20 mouse cellular contexts compared by ENCODE assay signal in genomic region chr6:7038087-7038486, GRCm38 (mm10).
DNase-seq lines count a peak whose midpoint lies in the region; ATAC-seq and TF ChIP-seq lines count a peak whose summit lies in the region.
"Had no signal": no experiment of that assay in that cellular context is flagged by ENCODE, and none has a peak within 500 bp of the region (broad histone marks: within the 10 kb centered on the region; RNA-seq: fewer than 3 reads in every experiment).

No protein-coding gene starts in this region.

- peak in 1 of 2 experiments; percentile 52; a peak in 1 of 4 replicates for TF ChIP-seq EP300 in MEL (IDR thresholded peaks at IDR 0.05; ENCODE audit: low read depth in 1 of 2, low read length in 2 of 2)

- TF ChIP-seq CTCF in G1E (IDR thresholded peaks at IDR 0.05; ENCODE audit: low read depth, low read length): no peak
- no peak for TF ChIP-seq CTCF in MEL (IDR thresholded peaks at IDR 0.05 in 2 of 3, conservative IDR thresholded peaks at IDR 0.05 in 1 of 3; ENCODE audit: control insufficient read depth in 1 of 3, insufficient read depth in 1 of 3, low read depth in 2 of 3, low read length in 3 of 3, poor library complexity in 1 of 3, severe bottlenecking in 1 of 3)

- H3K4me1 ChIP-seq in G1E (ENCODE audit: insufficient read depth, low read depth, low read length): peaks cover 58% of the 10 kb centered on the region
- peaks cover 0 to 7% of the 10 kb centered on the region in 2 experiments; a peak in 1 of 4 replicates for H3K4me1 ChIP-seq in MEL (ENCODE audit: control insufficient read depth in 1 of 2, insufficient read depth in 2 of 2, low read length in 2 of 2)
- no peaks in the 10 kb centered on the region for H3K4me1 ChIP-seq in hindbrain, embryonic 10.5 days (replicated peaks)

- no peak overlapping the region for H3K27ac ChIP-seq in MEL (ENCODE audit: control insufficient read depth, low read depth, low read length)
- no peak overlapping the region for H3K27ac ChIP-seq in hindbrain, embryonic 10.5 days

- WGBS in hindbrain, embryonic 10.5 days: 91% methylated on average over 6 of the region's 6 CpGs

- H3K4me3 ChIP-seq in G1E (ENCODE audit: low read depth, low read length): no peak overlapping the region; the same call in 1 of the 2 replicates
- no peak overlapping the region for H3K4me3 ChIP-seq in MEL (ENCODE audit: control insufficient read depth in 1 of 2, insufficient read depth in 1 of 2, low read depth in 2 of 2, low read length in 2 of 2)
- H3K4me3 ChIP-seq in hindbrain, embryonic 10.5 days: no peak overlapping the region

- H3K79me2 ChIP-seq in MEL (ENCODE audit: control insufficient read depth, insufficient read depth, low read length, poor library complexity): no peaks in the 10 kb centered on the region

- peaks cover 13% of the 10 kb centered on the region for H3K36me3 ChIP-seq in G1E (replicated peaks)
- H3K36me3 ChIP-seq in MEL (ENCODE audit: control insufficient read depth in 1 of 2, insufficient read depth in 2 of 2, low read length in 2 of 2): peaks cover 0 to 7% of the 10 kb centered on the region in 2 experiments; a peak in 2 of 4 replicates
- H3K36me3 ChIP-seq in hindbrain, embryonic 10.5 days: 0 out of 2 replicates have a peak, but pooled peaks cover 4% of the 10 kb centered on the region

- H3K9me3 ChIP-seq in G1E (replicated peaks): no peaks in the 10 kb centered on the region
- no peaks in the 10 kb centered on the region for H3K9me3 ChIP-seq in MEL (replicated peaks; ENCODE audit: insufficient read depth, low read length)
- H3K9me3 ChIP-seq in hindbrain, embryonic 10.5 days: no peaks in the 10 kb centered on the region

- no peak for TF ChIP-seq POLR2A in MEL (IDR thresholded peaks at IDR 0.05; ENCODE audit: control insufficient read depth in 1 of 2, insufficient read depth in 1 of 2, low read depth in 1 of 2, low read length in 2 of 2, poor library complexity in 1 of 2)

- TF ChIP-seq RAD21 in MEL (IDR thresholded peaks at IDR 0.05; ENCODE audit: low read depth, low read length): no peak

- no peak overlapping the region for H3K9ac ChIP-seq in MEL (ENCODE audit: control insufficient read depth, low read depth, low read length, poor library complexity, severe bottlenecking)

- peak; percentile 70 for ATAC-seq in G1E (ENCODE audit: extremely low read depth, insufficient number of reproducible peaks, low FRiP score, poor library complexity, severe bottlenecking)
- ATAC-seq: activated CD4-positive, CD25-positive, alpha-beta regulatory T cell, adult 4 months; CD4-positive, CD25-positive, alpha-beta regulatory T cell, adult 4 months; Patski had no signal

- H3K27me3 ChIP-seq in G1E (ENCODE audit: insufficient read depth, low read length) (no peaks in the 10 kb centered on the region), MEL (ENCODE audit: control insufficient read depth in 1 of 2, insufficient read depth in 2 of 2, low read length in 2 of 2) (no peaks in the 10 kb centered on the region)
- no peaks in the 10 kb centered on the region for H3K27me3 ChIP-seq in hindbrain, embryonic 10.5 days (ENCODE audit: insufficient read depth, poor library complexity, severe bottlenecking)
- H3K27me3 ChIP-seq: CH12.LX, Patski had no signal

- DNase-seq in G1E (ENCODE audit: low spot score): peak; percentile 10
- DNase-seq in MEL (ENCODE audit: low read depth, low spot score): no peak
- DNase-seq in cerebellum, postnatal 10 days: no peak
- no peak for DNase-seq in hindbrain, embryonic 10.5 days (ENCODE audit: low spot score)
- DNase-seq: adrenal gland, adult 2 months; adrenal gland, adult 8-10 months; adrenal gland, postnatal 10 days; adrenal gland, postnatal 14 days; adrenal gland, postnatal 25 days; adrenal gland, postnatal 36 days; B cell, adult 2 months; cerebellum, adult 11 months; cerebellum, adult 11-12 months; cerebellum, adult 18-20 months; cerebellum, adult 2 months; cerebellum, adult 8-10 months had no signal

TF ChIP-seq in MEL, 35 proteins besides CTCF, POLR2A, EP300 and RAD21:
- no peak for TF ChIP-seq CHD2 (IDR thresholded peaks at IDR 0.05; ENCODE audit: low read length)
- TF ChIP-seq ZKSCAN1 (IDR thresholded peaks at IDR 0.05; ENCODE audit: low read depth, low read length): no peak
- TF ChIP-seq POLR2AphosphoS5 (IDR thresholded peaks at IDR 0.05; ENCODE audit: borderline replicate concordance, low read depth, low read length): no peak
- TF ChIP-seq BHLHE40 (IDR thresholded peaks at IDR 0.05; ENCODE audit: borderline replicate concordance, low read depth, low read length): no peak
- TF ChIP-seq TCF12 (IDR thresholded peaks at IDR 0.05; ENCODE audit: low read depth, low read length): peak; percentile 52; the same call in 1 of the 2 replicates
- TF ChIP-seq GABPA (IDR thresholded peaks at IDR 0.05; ENCODE audit: low read depth, low read length): no peak
